Mouse (Mus musculus) cerebellum, adult 9-11 months (tissue): ENCODE data around the gene Cr2.
"Not testable (repeated sequence)": the region's sequence is repeated elsewhere in the genome, so short reads cannot be mapped to it uniquely, and the experiment has no call there.

ENCODE experiments used
- DNase-seq: peaks from one replicate; pipeline ENCODE4 v3.0.0; 2022

Cr2 gene

GRCm38 (mm10) chr1:195175980-195176931 lies at the start of gene Cr2:
Gene Cr2, minus strand, starts transcription at chr1:195176716.
- DNase-seq: no peak

DNA sequence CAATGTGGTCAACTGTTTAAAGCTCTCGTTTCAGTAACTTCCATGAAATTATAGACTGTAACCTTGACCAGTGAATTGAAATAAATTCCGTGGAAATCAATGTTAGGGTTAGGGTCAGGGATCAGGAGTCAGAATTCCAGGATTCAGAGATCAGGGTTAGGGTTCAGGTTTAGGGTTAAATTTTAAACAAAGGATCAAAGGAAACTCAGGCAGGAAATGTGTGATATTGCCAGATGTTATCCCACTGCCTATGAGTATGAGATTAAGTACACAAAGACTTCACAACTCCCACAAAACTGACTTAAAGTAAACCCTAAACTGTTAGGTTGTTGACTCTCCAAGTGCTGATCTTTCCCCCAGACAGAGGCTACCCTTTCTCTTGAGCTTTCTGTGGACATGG lies 45.3 kb upstream of the Cr2 start:
- no peak for DNase-seq

- DNase-seq: not testable (repeated sequence)
Observed at GRCm38 (mm10) chr1:195212851-195213250, 36.3 kb upstream of the Cr2 start.

GRCm38 (mm10) chr1:195184746-195185145 lies 8.2 kb upstream of the Cr2 start:
- no peak for DNase-seq

- no peak for DNase-seq
Observed at GRCm38 (mm10) chr1:195164996-195165755, 11.3 kb downstream of the Cr2 start.

- no peak for DNase-seq
Observed at GRCm38 (mm10) chr1:195132070-195132469, 44.4 kb downstream of the Cr2 start.

- DNase-seq: no peak
Observed at GRCm38 (mm10) chr1:195131675-195132015, 44.9 kb downstream of the Cr2 start.

- peak; percentile 83 for DNase-seq
Observed at GRCm38 (mm10) chr1:195130953-195131674, 45.4 kb downstream of the Cr2 start, which contains the start of gene Cr1l. Gene Cr1l, minus strand, starts transcription at chr1:195131586.

DNA sequence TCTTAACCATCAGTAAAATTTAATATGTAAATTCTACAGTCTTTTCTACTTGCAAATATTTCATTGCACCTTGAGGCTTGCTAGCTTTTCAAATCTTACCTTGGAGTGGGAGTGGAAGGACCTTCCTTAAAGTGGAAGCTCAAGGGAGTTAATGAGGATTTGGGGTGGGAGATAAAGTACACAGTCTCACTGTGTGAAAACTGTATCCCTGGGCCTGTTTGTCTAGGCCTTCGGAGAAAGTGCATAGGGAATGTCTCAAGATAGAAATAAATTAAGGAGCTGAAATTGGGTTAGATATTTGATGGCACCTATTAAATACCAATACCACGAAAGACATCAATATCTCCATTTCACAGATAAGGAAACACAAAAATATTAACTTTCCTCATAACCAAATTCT lies 46.0 kb downstream of the Cr2 start:
- DNase-seq: no peak

GRCm38 (mm10) chr1:195129867-195130266 lies 46.6 kb downstream of the Cr2 start:
- no peak for DNase-seq

DNA sequence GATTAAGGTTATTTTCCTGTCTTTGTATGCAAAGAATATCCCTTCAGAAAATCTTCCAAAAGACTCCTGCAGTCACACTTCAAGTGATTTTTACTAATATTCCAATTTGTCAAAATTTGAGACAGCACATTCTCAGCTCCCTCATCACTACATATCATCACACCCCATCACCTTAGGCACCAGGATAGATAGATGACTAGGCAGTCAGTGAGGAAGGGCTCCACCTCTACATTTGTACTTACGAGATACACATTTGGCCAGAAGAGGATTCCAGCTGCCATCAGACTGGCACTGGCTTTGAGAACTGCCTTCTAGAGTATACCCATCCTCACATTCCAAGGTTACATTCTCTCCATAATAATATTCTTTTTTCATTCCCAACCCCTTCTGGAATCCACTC lies 62.1 kb downstream of the Cr2 start:
- DNase-seq: no peak

GRCm38 (mm10) chr1:195113621-195114020 lies 62.9 kb downstream of the Cr2 start:
- no peak for DNase-seq

- DNase-seq: no peak
Observed at GRCm38 (mm10) chr1:195100693-195101092, 75.8 kb downstream of the Cr2 start.

- no peak for DNase-seq
Observed at GRCm38 (mm10) chr1:195098004-195098403, 78.5 kb downstream of the Cr2 start.

- peak; percentile 5 for DNase-seq
Observed at GRCm38 (mm10) chr1:195092220-195092720, 84.2 kb downstream of the Cr2 start, which contains the start of gene Cd46. Gene Cd46, minus strand, starts transcription at chr1:195092249.

- no peak for DNase-seq
Observed at GRCm38 (mm10) chr1:195091699-195092219, 84.8 kb downstream of the Cr2 start.
